Mouse (Mus musculus): ENCODE measurements around the gene Zswim8. TPM values are rescaled to one million over a fixed set of nuclear protein-coding genes. Genes with fewer than 3 reads are reported as not detected.

Gene Zswim8
- 85.3 and 88.8 TPM in 2 replicates for polyA plus RNA-seq (2012; ENCODE audit: low replicate concordance)

GRCm38 (mm10) chr14:20707201-20708190 lies at the start of gene Zswim8:
Gene Zswim8, plus strand, starts transcription at chr14:20707552.

GRCm38 (mm10) chr14:20668154-20668810 lies 39.1 kb upstream of the Zswim8 start, which contains the start of gene Synpo2l:
Gene Synpo2l, minus strand, starts transcription at chr14:20668354.

GRCm38 (mm10) chr14:20674064-20674833 lies 33.1 kb upstream of the Zswim8 start, which contains the start of gene Sec24c:
Gene Sec24c, plus strand, starts transcription at chr14:20674308.

GRCm38 (mm10) chr14:20694884-20695760 lies 12.2 kb upstream of the Zswim8 start, which contains the start of gene Fut11:
Gene Fut11, plus strand, starts transcription at chr14:20694968.

GRCm38 (mm10) chr14:20702741-20703381 lies 4.5 kb upstream of the Zswim8 start, which contains the start of gene Chchd1:
Gene Chchd1, plus strand, starts transcription at chr14:20703006.

GRCm38 (mm10) chr14:20733952-20734774 lies 26.8 kb downstream of the Zswim8 start, which contains the start of gene Ndst2:
Gene Ndst2, minus strand, starts transcription at chr14:20734562.

Other genes with a start within 250 kb of the Zswim8 start
- gene Anxa7, start 227.4 kb upstream of the Zswim8 start, polyA plus RNA-seq (2012; ENCODE audit: low replicate concordance), result 44.4 and 101 TPM in 2 replicates
- not detected in 2 replicates for gene Mss51, start 210.7 kb upstream of the Zswim8 start, polyA plus RNA-seq (2012; ENCODE audit: low replicate concordance)
- 4.2 and 8.2 TPM in 2 replicates for gene Ppp3cb, start 161.0 kb upstream of the Zswim8 start, polyA plus RNA-seq (2012; ENCODE audit: low replicate concordance)
- 0.27 and 0.85 TPM in 2 replicates for gene Usp54, start 66.5 kb upstream of the Zswim8 start, polyA plus RNA-seq (2012; ENCODE audit: low replicate concordance)
- not detected in 2 replicates for gene Myoz1, start 51.0 kb upstream of the Zswim8 start, polyA plus RNA-seq (2012; ENCODE audit: low replicate concordance)
- 0.11 and 0.42 TPM in 2 replicates for gene Synpo2l, start 39.2 kb upstream of the Zswim8 start, polyA plus RNA-seq (2012; ENCODE audit: low replicate concordance)
- 105 and 334 TPM in 2 replicates for gene Sec24c, start 33.2 kb upstream of the Zswim8 start, polyA plus RNA-seq (2012; ENCODE audit: low replicate concordance)
- gene Fut11, start 12.6 kb upstream of the Zswim8 start, polyA plus RNA-seq (2012; ENCODE audit: low replicate concordance), result 13.0 and 18.6 TPM in 2 replicates
- 3.3 and 7.9 TPM in 2 replicates for gene Chchd1, start 4.5 kb upstream of the Zswim8 start, polyA plus RNA-seq (2012; ENCODE audit: low replicate concordance)
- gene Ndst2, start 27.0 kb downstream of the Zswim8 start, polyA plus RNA-seq (2012; ENCODE audit: low replicate concordance), result 17.4 and 31.6 TPM in 2 replicates
- 11.7 and 23.0 TPM in 2 replicates for gene Camk2g, start 86.5 kb downstream of the Zswim8 start, polyA plus RNA-seq (2012; ENCODE audit: low replicate concordance)
- 0.57 TPM in 1 of 2 replicates, not detected in the other for gene Plau, start 129.1 kb downstream of the Zswim8 start, polyA plus RNA-seq (2012; ENCODE audit: low replicate concordance)
- gene Vcl, start 221.8 kb downstream of the Zswim8 start, polyA plus RNA-seq (2012; ENCODE audit: low replicate concordance), result 2.8 and 42.6 TPM in 2 replicates